Mouse (Mus musculus) neural tube, embryonic 15.5 days (tissue): ENCODE measurements around the gene Prkca. TPM values are rescaled to one million over a fixed set of nuclear protein-coding genes. Genes with fewer than 3 reads are reported as not detected.
A peak's percentile ranks its signal among the peaks of the same experiment; 100 is the strongest.

Experiments used
- ATAC-seq: fragments of 200-750 bp; cut with Nextera tagmentation; 2 replicates; pipeline ENCODE4 v1.8.0; 2017; ENCODE audit warnings: mild to moderate bottlenecking, moderate TSS enrichment, moderate library complexity; ENCODE audit not compliant: low FRiP score
- H3K27ac ChIP-seq: fragments of 300-500 bp; sonication (generic); replicated peaks from 2 replicates; pipeline ENCODE4 v1.5.1; 2015; ENCODE audit warnings: mild to moderate bottlenecking, inconsistent platforms
- H3K27me3 ChIP-seq: fragments of 300-500 bp; sonication (generic); replicated peaks from 2 replicates; pipeline ENCODE4 v1.6.1; 2015; ENCODE audit warnings: inconsistent platforms
- H3K36me3 ChIP-seq: fragments of 300-500 bp; sonication (generic); 2 replicates; pipeline ENCODE4 v1.6.1; 2015; ENCODE audit warnings: inconsistent platforms
- H3K4me1 ChIP-seq: fragments of 300-500 bp; sonication (generic); 2 replicates; pipeline ENCODE4 v1.6.1; 2015; ENCODE audit warnings: inconsistent platforms
- H3K4me2 ChIP-seq: fragments of 300-500 bp; sonication (generic); 2 replicates; pipeline ENCODE4 v1.6.1; 2015; ENCODE audit warnings: inconsistent platforms, mild to moderate bottlenecking, moderate library complexity
- H3K4me3 ChIP-seq: fragments of 300-500 bp; sonication (generic); replicated peaks from 2 replicates; pipeline ENCODE4 v1.5.1; 2015; ENCODE audit warnings: mild to moderate bottlenecking, inconsistent platforms
- H3K9ac ChIP-seq: fragments of 300-500 bp; sonication (generic); replicated peaks from 2 replicates; pipeline ENCODE4 v1.6.1; 2015; ENCODE audit warnings: mild to moderate bottlenecking, inconsistent platforms
- H3K9me3 ChIP-seq: fragments of 300-500 bp; sonication (generic); replicated peaks from 2 replicates; pipeline ENCODE4 v1.6.1; 2016; ENCODE audit warnings: inconsistent platforms
- WGBS: fragments of 180-500 bp; shearing (Covaris S2); methylation state at CpG from one replicate; pipeline ENCODE4 v1.1.7; 2015; ENCODE audit warnings: mixed read lengths; 5-methylcytosine and 5-hydroxymethylcytosine counted together
- polyA plus RNA-seq: library from polyadenylated mRNA; unstranded; fragments of >200 nt; fragmentation: Nextera tagmentation; extraction: Ambion mirVana; gene quantifications from 2 replicates; pipeline ENCODE4 v1.2.1, GENCODE M21; 2015

Prkca gene
- polyA plus RNA-seq, 1 experiment from 2014 or later: 9.1 TPM

GRCm38 (mm10) chr11:108269516-108269915 lies 74.2 kb downstream of the Prkca start:
- WGBS: 25% methylated on average over 7 of the region's 7 CpGs
- H3K4me1 ChIP-seq: peaks cover 36% of the 10 kb centered on the region
- H3K4me3 ChIP-seq: no peak overlapping the region
- H3K27me3 ChIP-seq: no peaks in the 10 kb centered on the region
- peak overlapping the region; percentile 58 for H3K27ac ChIP-seq
- no peaks in the 10 kb centered on the region for H3K9me3 ChIP-seq
- no peak overlapping the region for H3K9ac ChIP-seq
- no peaks in the 10 kb centered on the region for H3K36me3 ChIP-seq
- H3K4me2 ChIP-seq: no peak overlapping the region
- peak; percentile 16; the same call in 1 of the 2 replicates for ATAC-seq

GRCm38 (mm10) chr11:108268421-108269322 lies 75.1 kb downstream of the Prkca start:
- 49% methylated on average over 12 of the region's 12 CpGs for WGBS
- H3K27ac ChIP-seq: peak overlapping the region; percentile 58
- H3K4me2 ChIP-seq: no peak overlapping the region
- no peaks in the 10 kb centered on the region for H3K27me3 ChIP-seq
- peaks cover 31% of the 10 kb centered on the region for H3K4me1 ChIP-seq
- H3K9me3 ChIP-seq: no peaks in the 10 kb centered on the region
- ATAC-seq: peak; percentile 33; the same call in 1 of the 2 replicates
- H3K9ac ChIP-seq: no peak overlapping the region
- no peak overlapping the region for H3K4me3 ChIP-seq
- H3K36me3 ChIP-seq: no peaks in the 10 kb centered on the region

- H3K9ac ChIP-seq: no peak overlapping the region
- no peaks in the 10 kb centered on the region for H3K9me3 ChIP-seq
- H3K27ac ChIP-seq: no peak overlapping the region; the same call in 1 of the 2 replicates
- no peaks in the 10 kb centered on the region for H3K27me3 ChIP-seq
- 49% methylated on average over 7 of the region's 7 CpGs for WGBS
- no peaks in the 10 kb centered on the region for H3K36me3 ChIP-seq
- no peak overlapping the region for H3K4me3 ChIP-seq
- no peak overlapping the region for H3K4me2 ChIP-seq
- ATAC-seq: no peak
- H3K4me1 ChIP-seq: peaks cover 31% of the 10 kb centered on the region
Measured at GRCm38 (mm10) chr11:108267825-108268224, 75.9 kb downstream of the Prkca start.

DNA sequence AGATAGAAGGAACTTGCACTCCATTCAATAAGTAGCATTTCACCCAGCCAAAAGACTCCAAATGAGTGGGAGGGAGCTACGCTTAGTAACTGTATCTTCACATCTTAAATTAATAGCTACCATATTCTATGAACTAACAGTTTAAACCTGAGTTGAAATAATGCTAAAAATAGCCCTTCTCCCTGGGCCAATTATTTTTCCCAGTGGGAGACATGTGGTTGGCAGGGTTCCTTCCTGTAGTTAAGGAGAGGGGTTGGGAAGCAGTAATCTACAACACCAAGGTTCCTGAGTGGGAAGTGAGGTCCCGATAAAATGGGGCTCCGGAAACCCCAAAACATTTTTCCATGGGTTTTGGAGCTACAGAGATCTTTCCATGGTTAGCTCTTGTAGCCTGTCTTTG lies 76.7 kb downstream of the Prkca start:
- Histone ChIP-seq H3K4me2 (no peak overlapping the region), H3K9me3 (no peaks in the 10 kb centered on the region), H3K27ac (no peak overlapping the region), H3K4me3 (no peak overlapping the region), H3K27me3 (no peaks in the 10 kb centered on the region), H3K4me1 (peaks cover 31% of the 10 kb centered on the region), H3K9ac (no peak overlapping the region), H3K36me3 (no peaks in the 10 kb centered on the region)
- ATAC-seq: no peak
- WGBS: 76% methylated on average over 3 of the region's 3 CpGs

DNA sequence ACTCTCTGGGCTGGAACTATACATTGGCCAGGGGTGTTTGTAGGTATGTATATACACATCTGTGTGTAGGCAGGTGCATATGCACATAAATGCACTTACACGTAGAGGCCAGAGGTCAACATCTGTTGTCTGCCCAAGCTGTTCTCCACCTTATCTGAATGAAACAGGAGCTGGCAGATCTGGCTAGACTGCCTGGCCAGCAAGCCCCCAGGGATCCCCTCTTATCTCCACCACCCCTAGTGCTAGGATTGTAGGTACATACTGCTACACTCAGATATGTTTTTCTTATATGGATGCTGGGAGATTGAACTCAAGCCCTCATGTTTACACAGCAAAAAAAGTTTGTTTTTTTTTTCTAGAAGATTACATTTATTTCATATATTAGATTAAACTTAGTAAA lies 79.9 kb downstream of the Prkca start:
- H3K4me1 ChIP-seq: peaks cover 47% of the 10 kb centered on the region
- no peaks in the 10 kb centered on the region for H3K27me3 ChIP-seq
- ATAC-seq: no peak
- no peak overlapping the region for H3K4me2 ChIP-seq
- no peaks in the 10 kb centered on the region for H3K9me3 ChIP-seq
- H3K9ac ChIP-seq: no peak overlapping the region
- WGBS: 72% methylated on average over 1 of the region's 1 CpGs
- H3K27ac ChIP-seq: no peak overlapping the region
- no peaks in the 10 kb centered on the region for H3K36me3 ChIP-seq
- no peak overlapping the region for H3K4me3 ChIP-seq

- Histone ChIP-seq H3K36me3 (no peaks in the 10 kb centered on the region), H3K9me3 (no peaks in the 10 kb centered on the region), H3K9ac (no peak overlapping the region), H3K4me3 (no peak overlapping the region), H3K27me3 (no peaks in the 10 kb centered on the region), H3K4me2 (no peak overlapping the region), H3K27ac (no peak overlapping the region), H3K4me1 (peaks cover 45% of the 10 kb centered on the region)
- WGBS: 70% methylated on average over 3 of the region's 3 CpGs
- no peak for ATAC-seq
Measured at GRCm38 (mm10) chr11:108263406-108263805, 80.3 kb downstream of the Prkca start.

- 41% methylated on average over 7 of the region's 7 CpGs for WGBS
- H3K4me1 ChIP-seq: peaks cover 36% of the 10 kb centered on the region
- ATAC-seq: no peak
- H3K27me3 ChIP-seq: no peaks in the 10 kb centered on the region
- H3K4me2 ChIP-seq: no peak overlapping the region
- H3K27ac ChIP-seq: no peak overlapping the region
- no peak overlapping the region for H3K4me3 ChIP-seq
- H3K36me3 ChIP-seq: no peaks in the 10 kb centered on the region
- H3K9me3 ChIP-seq: no peaks in the 10 kb centered on the region
- no peak overlapping the region for H3K9ac ChIP-seq
Measured at GRCm38 (mm10) chr11:108261751-108262160, 82.0 kb downstream of the Prkca start.

DNA sequence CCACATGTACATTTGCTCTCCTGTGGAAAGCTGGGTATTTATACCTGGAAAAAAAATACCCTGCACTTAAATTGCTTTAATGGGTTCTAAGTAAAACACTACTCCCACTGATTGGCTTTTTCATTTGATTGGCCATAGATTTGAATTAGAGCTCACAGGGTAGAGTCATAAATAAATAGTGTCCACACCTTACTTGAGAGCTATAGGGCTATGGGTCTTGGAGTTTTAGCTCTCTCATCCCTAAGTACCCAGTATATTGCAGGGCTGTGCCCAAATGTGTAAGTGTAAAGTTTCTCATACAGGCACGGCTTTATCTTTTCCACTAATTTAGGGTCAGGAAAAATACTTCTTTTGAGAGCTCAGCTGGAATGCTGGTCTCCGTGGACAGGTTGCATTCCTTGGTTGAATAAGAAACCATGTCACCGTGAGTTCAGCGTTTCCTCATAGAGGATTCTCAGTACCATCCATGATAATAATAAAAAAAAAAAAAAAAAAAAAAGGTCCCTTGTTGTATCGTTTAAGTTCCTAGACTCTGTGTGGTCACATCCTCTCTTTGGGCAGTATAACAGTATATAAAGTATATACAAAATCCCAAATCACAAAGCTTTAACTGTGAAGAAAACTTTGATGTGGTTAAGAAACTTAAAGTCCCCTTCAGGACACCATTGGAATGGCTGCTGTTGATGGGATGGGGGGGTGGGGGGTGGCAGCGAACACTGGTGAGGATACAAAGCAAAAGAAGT lies 82.8 kb downstream of the Prkca start:
- ATAC-seq: no peak
- no peak overlapping the region for H3K9ac ChIP-seq
- H3K4me1 ChIP-seq: peaks cover 36% of the 10 kb centered on the region
- no peak overlapping the region for H3K27ac ChIP-seq
- no peaks in the 10 kb centered on the region for H3K27me3 ChIP-seq
- 52% methylated on average over 6 of the region's 6 CpGs for WGBS
- no peaks in the 10 kb centered on the region for H3K9me3 ChIP-seq
- H3K36me3 ChIP-seq: no peaks in the 10 kb centered on the region
- H3K4me3 ChIP-seq: no peak overlapping the region
- no peak overlapping the region for H3K4me2 ChIP-seq

DNA sequence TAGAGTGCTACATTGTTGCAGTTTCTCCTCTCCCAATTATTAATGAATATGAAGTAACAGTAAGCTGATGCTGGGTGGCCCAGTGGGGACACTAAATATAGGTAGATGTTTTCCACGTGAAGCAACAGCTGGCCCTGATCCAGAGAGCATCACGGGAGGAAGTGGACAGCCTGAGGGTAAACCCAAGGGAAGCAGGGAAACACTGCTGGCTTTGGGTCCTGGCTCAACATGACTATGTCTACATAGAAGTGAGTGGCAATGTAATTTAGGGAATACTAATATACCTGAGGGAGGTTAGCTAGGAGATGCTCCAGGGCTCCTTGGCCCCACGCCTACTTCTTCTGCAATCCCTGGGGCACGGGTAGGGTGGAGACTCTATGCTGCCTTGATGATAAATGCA lies 84.3 kb downstream of the Prkca start:
- 52% methylated on average over 4 of the region's 4 CpGs for WGBS
- 0 out of 2 replicates have a peak overlapping the region, but pooled peaks have one; percentile 43 for H3K27ac ChIP-seq
- no peak overlapping the region for H3K4me3 ChIP-seq
- no peaks in the 10 kb centered on the region for H3K36me3 ChIP-seq
- H3K4me2 ChIP-seq: no peak overlapping the region
- H3K27me3 ChIP-seq: no peaks in the 10 kb centered on the region
- peaks cover 36% of the 10 kb centered on the region for H3K4me1 ChIP-seq
- ATAC-seq: no peak
- H3K9me3 ChIP-seq: no peaks in the 10 kb centered on the region
- no peak overlapping the region for H3K9ac ChIP-seq

- Histone ChIP-seq H3K27me3 (no peaks in the 10 kb centered on the region), H3K4me1 (peaks cover 36% of the 10 kb centered on the region), H3K27ac (peak overlapping the region; percentile 43; the same call in 1 of the 2 replicates), H3K4me3 (no peak overlapping the region), H3K4me2 (no peak overlapping the region; the same call in 1 of the 2 replicates), H3K9me3 (no peaks in the 10 kb centered on the region), H3K9ac (no peak overlapping the region), H3K36me3 (no peaks in the 10 kb centered on the region)
- no peak for ATAC-seq
- WGBS: 62% methylated on average over 5 of the region's 5 CpGs
Measured at GRCm38 (mm10) chr11:108258811-108259266, 84.9 kb downstream of the Prkca start.

DNA sequence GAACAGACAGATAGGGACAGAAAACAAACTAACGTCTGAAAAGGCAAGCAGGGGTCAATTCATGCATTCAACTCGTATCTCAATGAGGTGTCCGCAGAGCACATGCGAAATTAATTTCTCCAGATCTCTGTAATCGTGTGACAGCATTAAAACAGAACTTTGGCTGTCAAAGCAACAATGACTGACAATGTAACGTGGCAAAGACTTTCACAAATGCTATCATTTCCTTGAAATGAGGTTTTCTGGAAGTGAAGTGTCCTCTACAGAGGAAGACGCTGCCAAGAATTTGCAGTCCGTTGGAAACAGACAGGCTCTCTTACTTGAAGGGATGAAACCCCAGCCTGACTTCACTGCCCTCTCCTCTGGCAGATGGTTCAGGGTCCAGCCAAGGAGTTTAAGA lies 85.8 kb downstream of the Prkca start:
- H3K9me3 ChIP-seq: no peaks in the 10 kb centered on the region
- no peak overlapping the region for H3K4me2 ChIP-seq
- H3K4me3 ChIP-seq: no peak overlapping the region
- H3K36me3 ChIP-seq: no peaks in the 10 kb centered on the region
- ATAC-seq: no peak
- peaks cover 36% of the 10 kb centered on the region for H3K4me1 ChIP-seq
- 82% methylated on average over 8 of the region's 8 CpGs for WGBS
- H3K27me3 ChIP-seq: no peaks in the 10 kb centered on the region
- no peak overlapping the region for H3K27ac ChIP-seq
- no peak overlapping the region for H3K9ac ChIP-seq
